Mouse (Mus musculus) liver, embryonic 16.5 days (tissue): Measurements from ENCODE around the gene Gm45213. TPM values are rescaled to one million over a fixed set of nuclear protein-coding genes. Genes with fewer than 3 reads are reported as not detected.

Experiments used
- ATAC-seq: fragments of 200-750 bp; cut with Nextera tagmentation; 2 replicates; pipeline ENCODE4 v1.8.0; 2017; ENCODE audit warnings: low read depth, mild to moderate bottlenecking, moderate number of reproducible peaks, moderate library complexity
- H3K27ac ChIP-seq: fragments of 300-500 bp; sonication (generic); 2 replicates; pipeline ENCODE4 v1.5.1; 2014; ENCODE audit warnings: mild to moderate bottlenecking, low read length
- H3K27me3 ChIP-seq: fragments of 300-500 bp; sonication (generic); 2 replicates; pipeline ENCODE4 v1.6.1; 2014; ENCODE audit warnings: low read depth, low read length, mixed read lengths; ENCODE audit not compliant: control insufficient read depth, insufficient read depth
- H3K36me3 ChIP-seq: fragments of 300-500 bp; sonication (generic); 2 replicates; pipeline ENCODE4 v1.6.1; 2014; ENCODE audit warnings: mild to moderate bottlenecking; ENCODE audit not compliant: control insufficient read depth, insufficient read depth
- H3K4me1 ChIP-seq: fragments of 300-500 bp; sonication (generic); 2 replicates; pipeline ENCODE4 v1.6.1; 2014; ENCODE audit warnings: low read depth, low read length, mixed read lengths; ENCODE audit not compliant: control insufficient read depth
- H3K4me2 ChIP-seq: fragments of 300-500 bp; sonication (generic); 2 replicates; pipeline ENCODE4 v1.6.1; 2014; ENCODE audit warnings: low read depth, low read length, mixed read lengths
- H3K4me3 ChIP-seq: fragments of 300-500 bp; sonication (generic); 2 replicates; pipeline ENCODE4 v1.5.1; 2014; ENCODE audit warnings: low read depth, mild to moderate bottlenecking, low read length
- H3K9ac ChIP-seq: fragments of 300-500 bp; sonication (generic); 2 replicates; pipeline ENCODE4 v1.6.1; 2014; ENCODE audit warnings: low read depth, low read length
- H3K9me3 ChIP-seq: fragments of 300-500 bp; sonication (generic); replicated peaks from 2 replicates; pipeline ENCODE4 v1.6.1; 2016; ENCODE audit warnings: low read length; ENCODE audit not compliant: control insufficient read depth
- WGBS: fragments of 180-500 bp; shearing (Covaris S2); extraction: QIAGEN DNeasy Blood & Tissue Kit; methylation state at CpG from one replicate; pipeline ENCODE4 v1.1.7; 2014; ENCODE audit not compliant: insufficient replicate concordance; 5-methylcytosine and 5-hydroxymethylcytosine counted together
- polyA plus RNA-seq: library from polyadenylated mRNA; unstranded; fragments of >200 nt; fragmentation: Nextera tagmentation; extraction: Ambion mirVana; gene quantifications from 2 replicates; pipeline ENCODE4 v1.2.1, GENCODE M21; 2015

The Gm45213 gene
- polyA plus RNA-seq, 1 experiment from 2014 or later, result not detected

GRCm38 (mm10) chr7:66092656-66093055 is 49.3 kb downstream of the Gm45213 start:
- WGBS, result 78% methylated on average over 8 of the region's 8 CpGs
- H3K4me3 ChIP-seq, result no peak overlapping the region
- no peak for ATAC-seq
- no peak overlapping the region for H3K9ac ChIP-seq
- H3K4me2 ChIP-seq, result no peak overlapping the region
- no peaks in the 10 kb centered on the region for H3K9me3 ChIP-seq
- H3K27ac ChIP-seq, result no peak overlapping the region
- no peaks in the 10 kb centered on the region for H3K27me3 ChIP-seq
- peaks cover 4% of the 10 kb centered on the region for H3K36me3 ChIP-seq
- no peaks in the 10 kb centered on the region for H3K4me1 ChIP-seq

DNA sequence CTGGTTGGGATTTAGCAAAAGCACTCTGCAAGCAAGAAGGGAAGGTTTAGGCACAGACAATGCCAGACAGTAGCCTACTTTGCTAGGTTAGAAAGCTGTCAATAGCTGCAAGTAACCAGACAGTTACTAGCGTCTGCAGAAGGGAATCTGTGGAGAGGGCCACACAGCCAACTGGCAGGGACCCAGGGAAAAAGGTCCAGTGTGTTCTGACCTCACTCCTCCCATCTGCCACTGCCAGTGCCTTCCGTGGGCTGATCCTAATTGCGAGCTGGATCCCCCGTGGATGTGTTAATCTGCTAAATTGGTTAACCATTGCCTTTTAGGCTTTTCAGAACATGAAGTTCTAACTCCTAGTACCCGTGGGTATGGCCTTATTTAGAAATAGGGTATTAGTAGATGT is 50.7 kb downstream of the Gm45213 start:
- Histone ChIP-seq H3K4me3 (no peak overlapping the region), H3K9me3 (no peaks in the 10 kb centered on the region), H3K27me3 (no peaks in the 10 kb centered on the region), H3K27ac (no peak overlapping the region), H3K4me2 (no peak overlapping the region), H3K4me1 (no peaks in the 10 kb centered on the region), H3K36me3 (no peaks in the 10 kb centered on the region; the same call in 1 of the 2 replicates), H3K9ac (no peak overlapping the region)
- 57% methylated on average over 5 of the region's 5 CpGs for WGBS
- ATAC-seq, result no peak

DNA sequence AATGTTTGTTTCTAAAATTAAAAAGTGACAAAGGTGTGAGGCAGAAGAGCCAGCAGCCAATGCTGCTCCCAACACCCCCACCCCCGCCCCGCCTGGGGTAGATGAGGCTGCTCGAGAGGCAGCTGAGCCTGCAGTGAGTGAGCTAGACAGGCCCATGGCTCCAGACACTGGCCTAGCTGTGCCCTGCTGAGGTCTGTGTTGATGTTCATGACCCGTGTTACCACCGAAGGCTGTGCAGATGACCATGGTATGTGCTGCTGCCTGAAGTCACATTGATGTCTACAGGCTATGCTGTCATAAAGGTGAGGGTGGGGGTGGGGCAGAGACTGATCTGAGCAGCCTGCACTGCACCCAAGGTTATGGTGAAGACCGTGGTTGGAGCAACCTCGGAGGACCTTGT is 55.4 kb downstream of the Gm45213 start:
- H3K9ac ChIP-seq, result no peak overlapping the region
- ATAC-seq, result no peak
- WGBS, result 62% methylated on average over 7 of the region's 7 CpGs
- no peaks in the 10 kb centered on the region for H3K27me3 ChIP-seq
- H3K36me3 ChIP-seq, result no peaks in the 10 kb centered on the region
- H3K27ac ChIP-seq, result no peak overlapping the region
- no peaks in the 10 kb centered on the region for H3K4me1 ChIP-seq
- H3K4me2 ChIP-seq, result no peak overlapping the region
- H3K9me3 ChIP-seq, result no peaks in the 10 kb centered on the region
- no peak overlapping the region for H3K4me3 ChIP-seq

DNA sequence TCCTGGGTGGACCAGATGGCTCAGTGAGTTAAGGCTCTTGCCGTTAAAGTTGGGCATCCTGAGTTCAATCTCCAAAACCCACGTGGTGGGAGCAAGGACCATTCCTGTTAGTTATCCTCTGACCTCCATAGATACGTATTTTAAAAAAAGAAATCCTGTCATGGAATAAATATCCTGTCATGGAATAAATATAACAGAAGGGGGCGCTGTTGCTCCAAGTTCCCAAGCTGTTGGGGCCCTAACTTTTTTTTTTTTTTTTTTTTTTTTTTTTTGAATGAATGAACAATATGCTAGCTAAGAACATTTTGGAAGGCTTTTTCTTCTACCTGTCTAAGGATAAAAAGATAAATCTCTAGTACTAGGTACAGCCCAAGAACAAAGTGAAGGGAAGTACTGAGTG is 58.5 kb downstream of the Gm45213 start:
- H3K9ac ChIP-seq, result no peak overlapping the region
- H3K27me3 ChIP-seq, result no peaks in the 10 kb centered on the region; the same call in 1 of the 2 replicates
- H3K36me3 ChIP-seq, result no peaks in the 10 kb centered on the region
- no peak for ATAC-seq
- no peaks in the 10 kb centered on the region; the same call in 1 of the 2 replicates for H3K4me1 ChIP-seq
- no peak overlapping the region for H3K4me2 ChIP-seq
- no peak overlapping the region for H3K4me3 ChIP-seq
- WGBS, result 2% methylated on average over 4 of the region's 4 CpGs
- no peak overlapping the region for H3K27ac ChIP-seq
- H3K9me3 ChIP-seq, result no peaks in the 10 kb centered on the region

DNA sequence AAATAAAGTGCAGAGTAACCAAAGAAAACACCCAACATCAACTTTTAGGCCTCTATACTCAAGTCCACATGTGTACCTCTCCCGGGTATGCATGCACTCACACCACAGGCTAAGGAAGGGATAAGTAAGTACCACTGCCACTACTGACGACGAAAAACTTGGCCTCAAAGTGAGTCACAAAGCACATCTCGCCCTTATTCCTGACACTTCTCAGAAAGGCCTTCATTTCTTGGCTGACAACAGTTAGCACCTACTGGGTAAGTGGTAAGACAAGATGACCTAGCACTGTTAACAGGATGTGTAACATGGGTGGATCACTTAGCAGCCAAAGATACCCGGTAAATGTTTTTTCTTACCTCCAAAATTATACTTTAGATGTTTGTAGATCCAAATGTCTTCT is 61.1 kb downstream of the Gm45213 start:
- 68% methylated on average over 5 of the region's 5 CpGs for WGBS
- H3K9me3 ChIP-seq, result no peaks in the 10 kb centered on the region
- ATAC-seq, result no peak
- no peak overlapping the region for H3K9ac ChIP-seq
- H3K4me1 ChIP-seq, result peaks cover 9% of the 10 kb centered on the region
- peaks cover 4% of the 10 kb centered on the region for H3K27me3 ChIP-seq
- H3K27ac ChIP-seq, result no peak overlapping the region
- H3K36me3 ChIP-seq, result no peaks in the 10 kb centered on the region
- H3K4me2 ChIP-seq, result no peak overlapping the region
- no peak overlapping the region for H3K4me3 ChIP-seq

GRCm38 (mm10) chr7:66105771-66106170 is 62.4 kb downstream of the Gm45213 start:
- peaks cover 16% of the 10 kb centered on the region for H3K4me1 ChIP-seq
- H3K27ac ChIP-seq, result no peak overlapping the region
- 38% methylated on average over 4 of the region's 4 CpGs for WGBS
- no peak overlapping the region for H3K4me3 ChIP-seq
- H3K36me3 ChIP-seq, result no peaks in the 10 kb centered on the region
- H3K9me3 ChIP-seq, result no peaks in the 10 kb centered on the region
- no peak overlapping the region for H3K9ac ChIP-seq
- no peak for ATAC-seq
- no peak overlapping the region for H3K4me2 ChIP-seq
- H3K27me3 ChIP-seq, result peaks cover 4% of the 10 kb centered on the region

DNA sequence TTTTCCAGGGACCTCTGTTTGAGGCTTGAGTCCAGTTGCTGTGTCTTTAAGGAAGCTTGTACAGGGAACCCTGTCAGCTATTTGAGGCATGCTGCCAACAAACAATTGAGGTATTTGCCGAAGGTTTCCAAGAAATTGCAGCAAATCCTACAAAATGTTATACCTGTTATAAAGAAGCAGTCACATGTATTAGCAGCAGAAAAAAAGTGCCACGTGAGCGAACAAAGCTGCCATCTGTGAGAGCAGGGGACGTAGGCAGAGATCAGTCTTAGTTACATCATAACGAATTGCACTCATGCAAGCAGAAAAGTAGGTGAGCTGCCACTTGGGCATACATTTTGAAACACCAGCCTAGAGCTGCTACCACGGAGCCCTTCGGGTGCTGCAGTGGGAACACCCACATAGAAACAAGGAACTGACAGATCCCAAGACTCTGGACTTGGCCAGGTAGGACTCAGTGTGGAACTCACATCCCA is 63.2 kb downstream of the Gm45213 start:
- ATAC-seq, result no peak
- no peak overlapping the region for H3K4me3 ChIP-seq
- 55% methylated on average over 7 of the region's 7 CpGs for WGBS
- H3K9ac ChIP-seq, result no peak overlapping the region
- no peaks in the 10 kb centered on the region for H3K9me3 ChIP-seq
- H3K4me1 ChIP-seq, result peaks cover 22% of the 10 kb centered on the region
- H3K27me3 ChIP-seq, result peaks cover 4% of the 10 kb centered on the region
- no peak overlapping the region for H3K27ac ChIP-seq
- no peak overlapping the region for H3K4me2 ChIP-seq
- H3K36me3 ChIP-seq, result no peaks in the 10 kb centered on the region

- H3K27ac ChIP-seq, result no peak overlapping the region
- no peak for ATAC-seq
- no peak overlapping the region for H3K4me3 ChIP-seq
- 73% methylated on average over 11 of the region's 11 CpGs for WGBS
- H3K36me3 ChIP-seq, result no peaks in the 10 kb centered on the region
- H3K27me3 ChIP-seq, result peaks cover 4% of the 10 kb centered on the region
- no peak overlapping the region for H3K4me2 ChIP-seq
- no peak overlapping the region for H3K9ac ChIP-seq
- no peaks in the 10 kb centered on the region for H3K9me3 ChIP-seq
- peaks cover 23% of the 10 kb centered on the region for H3K4me1 ChIP-seq
Observed at GRCm38 (mm10) chr7:66107206-66107605, 63.8 kb downstream of the Gm45213 start.

DNA sequence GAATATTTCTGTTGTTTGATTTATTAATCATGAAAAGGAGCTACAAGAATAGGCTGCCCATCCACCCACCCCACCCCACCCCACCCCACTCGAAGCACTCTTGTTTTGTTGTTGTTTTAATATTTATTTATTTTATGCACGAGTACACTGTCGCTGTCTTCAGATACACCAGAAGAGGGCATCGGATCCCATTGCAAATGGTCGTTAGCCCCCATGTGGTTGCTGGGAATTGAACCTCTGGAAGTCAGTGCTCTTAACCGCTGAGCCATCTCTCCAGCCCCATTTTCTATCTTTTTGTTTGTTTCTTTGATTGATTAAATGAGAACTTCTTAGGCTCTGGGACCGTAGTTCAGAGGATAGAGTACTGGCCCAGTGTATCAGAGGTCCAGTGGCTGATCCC is 64.5 kb downstream of the Gm45213 start:
- no peak overlapping the region for H3K9ac ChIP-seq
- WGBS, result 8% methylated on average over 7 of the region's 7 CpGs
- no peaks in the 10 kb centered on the region for H3K36me3 ChIP-seq
- peaks cover 4% of the 10 kb centered on the region for H3K27me3 ChIP-seq
- no peaks in the 10 kb centered on the region for H3K9me3 ChIP-seq
- no peak overlapping the region for H3K27ac ChIP-seq
- no peak overlapping the region for H3K4me3 ChIP-seq
- H3K4me1 ChIP-seq, result peaks cover 28% of the 10 kb centered on the region
- ATAC-seq, result no peak
- no peak overlapping the region for H3K4me2 ChIP-seq
